Mouse (Mus musculus) intestine, postnatal 0 days (tissue): ENCODE data around the gene Pkdcc. TPM values are rescaled to one million over a fixed set of nuclear protein-coding genes. Genes with fewer than 3 reads are reported as not detected.

ENCODE experiments used
- ATAC-seq: fragments of 200-750 bp; cut with Nextera tagmentation; 2 replicates; pipeline ENCODE4 v1.8.0; 2017; ENCODE audit warnings: mild to moderate bottlenecking, moderate TSS enrichment, moderate library complexity
- H3K27ac ChIP-seq: fragments of 300-500 bp; sonication (generic); 2 replicates; pipeline ENCODE4 v1.5.1; 2014; ENCODE audit warnings: mild to moderate bottlenecking, low read depth, low read length, moderate library complexity
- H3K27me3 ChIP-seq: fragments of 300-500 bp; sonication (generic); replicated peaks from 2 replicates; pipeline ENCODE4 v1.6.1; 2014; ENCODE audit warnings: low read length, mixed read lengths; ENCODE audit not compliant: control insufficient read depth, insufficient read depth
- H3K36me3 ChIP-seq: fragments of 300-500 bp; sonication (generic); 2 replicates; pipeline ENCODE4 v1.6.1; 2014; ENCODE audit warnings: mild to moderate bottlenecking, moderate library complexity; ENCODE audit not compliant: control insufficient read depth, insufficient read depth
- H3K4me1 ChIP-seq: fragments of 300-500 bp; sonication (generic); replicated peaks from 2 replicates; pipeline ENCODE4 v1.6.1; 2014; ENCODE audit warnings: antibody characterized with exemption, low read length, mixed read lengths; ENCODE audit not compliant: control insufficient read depth, insufficient read depth
- H3K4me2 ChIP-seq: fragments of 300-500 bp; sonication (generic); replicated peaks from 2 replicates; pipeline ENCODE4 v1.6.1; 2014; ENCODE audit warnings: low read depth, mild to moderate bottlenecking, moderate library complexity
- H3K4me3 ChIP-seq: fragments of 300-500 bp; sonication (generic); 2 replicates; pipeline ENCODE4 v1.5.1; 2014; ENCODE audit warnings: low read depth, low read length
- H3K9ac ChIP-seq: fragments of 300-500 bp; sonication (generic); 2 replicates; pipeline ENCODE4 v1.6.1; 2014; ENCODE audit warnings: mild to moderate bottlenecking, low read depth, low read length
- H3K9me3 ChIP-seq: fragments of 300-500 bp; sonication (generic); 2 replicates; pipeline ENCODE4 v1.6.1; 2016; ENCODE audit warnings: mixed run types; ENCODE audit not compliant: control insufficient read depth
- CTCF ChIP-seq: sonication (generic); IDR thresholded peaks from 2 replicates; pipeline ENCODE4 v1.5.1; 2016; ENCODE audit warnings: low read depth, mild to moderate bottlenecking, control low read depth, antibody characterized with exemption, moderate library complexity
- WGBS: fragments of 180-500 bp; shearing (Covaris S2); extraction: QIAGEN DNeasy Blood & Tissue Kit; methylation state at CpG from one replicate; pipeline ENCODE4 v1.1.7; 2014; 5-methylcytosine and 5-hydroxymethylcytosine counted together
- polyA plus RNA-seq: library from polyadenylated mRNA; unstranded; fragments of >200 nt; fragmentation: Nextera tagmentation; extraction: Ambion mirVana; gene quantifications from 2 replicates; pipeline ENCODE4 v1.2.1, GENCODE M21; 2015

Pkdcc gene
- polyA plus RNA-seq, 1 experiment from 2014 or later = 15.8 TPM

DNA sequence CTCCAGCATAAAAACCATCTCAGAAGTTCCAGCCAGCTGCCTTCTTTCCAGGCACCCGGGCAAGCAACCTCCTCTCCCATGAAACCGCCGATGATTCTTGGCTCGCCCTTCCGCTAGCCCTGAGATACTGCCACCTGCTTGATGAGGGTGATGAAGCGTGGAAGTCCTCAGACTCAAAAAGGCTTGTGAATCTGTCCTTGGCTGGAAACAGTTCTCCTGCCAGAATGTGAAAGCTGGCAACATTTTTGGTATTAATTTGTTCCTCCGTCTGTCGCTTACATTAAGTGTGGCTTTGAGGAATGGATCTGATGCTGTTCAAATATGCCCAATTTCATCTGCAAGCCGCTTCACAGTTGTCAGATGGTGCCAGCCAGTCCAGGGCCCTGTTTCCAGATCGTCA lies 20.1 kb downstream of the Pkdcc start:
- Histone ChIP-seq H3K4me3 (no peak overlapping the region), H3K9ac (no peak overlapping the region), H3K36me3 (no peaks in the 10 kb centered on the region), H3K4me2 (no peak overlapping the region), H3K27ac (no peak overlapping the region), H3K27me3 (no peaks in the 10 kb centered on the region), H3K9me3 (no peaks in the 10 kb centered on the region), H3K4me1 (no peaks in the 10 kb centered on the region)
- no peak for TF ChIP-seq CTCF
- WGBS = 82% methylated on average over 10 of the region's 10 CpGs
- no peak for ATAC-seq

DNA sequence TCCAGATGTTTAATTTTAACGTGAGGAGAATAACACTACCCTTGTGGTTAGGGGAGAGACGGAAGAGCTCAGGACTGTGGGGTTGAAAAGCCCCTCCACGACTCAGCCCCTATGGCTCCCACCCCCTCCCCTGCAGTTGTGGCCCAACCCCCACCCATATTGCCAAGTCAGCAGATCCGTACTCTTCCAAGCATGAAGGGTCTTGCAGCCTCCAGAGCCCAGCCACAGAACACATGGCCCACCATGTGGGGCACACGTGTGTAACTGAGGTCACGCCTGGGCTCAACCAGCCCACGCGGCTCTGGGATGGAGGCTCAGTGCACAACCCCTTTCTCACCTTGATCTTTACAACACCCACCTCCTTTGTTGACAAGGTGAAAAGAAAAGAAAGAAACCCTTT lies 21.1 kb downstream of the Pkdcc start:
- H3K27me3 ChIP-seq = no peaks in the 10 kb centered on the region
- no peaks in the 10 kb centered on the region for H3K9me3 ChIP-seq
- ATAC-seq = no peak

DNA sequence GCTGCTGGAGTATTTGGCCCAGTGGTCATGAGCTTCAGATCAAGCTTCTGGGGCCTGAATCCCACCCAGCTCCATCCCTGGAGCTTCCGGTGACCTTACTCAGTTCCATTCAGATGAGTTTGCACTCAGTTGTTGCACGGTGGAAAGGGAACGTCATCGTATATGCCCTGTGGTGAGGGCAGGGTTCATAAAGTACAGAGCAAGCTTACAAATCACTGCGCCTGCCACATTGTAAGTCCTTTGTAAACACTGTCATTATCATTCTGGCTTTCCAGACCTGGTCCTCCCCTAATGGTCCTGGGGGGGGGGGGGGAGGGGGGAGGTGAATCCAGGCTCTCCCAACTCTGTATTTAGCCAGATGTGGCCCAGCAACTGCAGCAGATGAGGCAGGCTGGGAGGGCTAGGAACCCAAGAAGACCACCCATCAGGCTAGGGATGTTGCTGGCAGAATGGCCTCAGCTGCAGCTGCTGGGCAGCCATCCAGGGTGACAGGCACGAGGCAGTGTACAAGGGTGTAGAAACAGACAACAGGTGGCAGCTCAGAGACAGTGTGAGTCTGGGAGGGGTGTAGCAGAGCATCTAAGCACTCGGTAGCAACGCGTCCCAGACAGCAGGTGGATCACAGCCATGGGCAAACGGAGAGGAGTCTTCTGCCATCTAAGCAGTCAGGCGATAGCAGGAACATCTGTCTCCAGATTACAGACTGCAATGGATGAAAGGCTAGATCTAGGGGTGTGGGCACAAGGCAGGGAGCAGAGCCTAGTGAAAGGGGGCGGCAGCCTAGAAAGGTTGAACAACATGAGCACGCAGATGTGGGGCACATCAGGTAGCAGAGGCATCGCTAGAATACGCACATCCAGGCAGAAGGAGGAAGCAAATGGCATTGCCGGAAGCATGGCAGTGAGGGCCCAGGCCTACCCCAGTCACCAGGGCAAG lies 23.3 kb downstream of the Pkdcc start:
- Histone ChIP-seq H3K27me3 (no peaks in the 10 kb centered on the region), H3K4me2 (no peak overlapping the region), H3K4me1 (no peaks in the 10 kb centered on the region), H3K36me3 (no peaks in the 10 kb centered on the region), H3K9me3 (no peaks in the 10 kb centered on the region), H3K4me3 (no peak overlapping the region), H3K27ac (no peak overlapping the region), H3K9ac (no peak overlapping the region)
- WGBS = 46% methylated on average over 16 of the region's 16 CpGs
- no peak for TF ChIP-seq CTCF
- ATAC-seq = no peak

More for the DNA sequence above, 21.1 kb downstream of the Pkdcc start:
- no peak overlapping the region for H3K4me3 ChIP-seq
- H3K27ac ChIP-seq = no peak overlapping the region
- TF ChIP-seq CTCF = no peak
- WGBS = 70% methylated on average over 8 of the region's 8 CpGs
- H3K9ac ChIP-seq = no peak overlapping the region
- H3K4me1 ChIP-seq = no peaks in the 10 kb centered on the region
- no peaks in the 10 kb centered on the region for H3K36me3 ChIP-seq
- H3K4me2 ChIP-seq = no peak overlapping the region

DNA sequence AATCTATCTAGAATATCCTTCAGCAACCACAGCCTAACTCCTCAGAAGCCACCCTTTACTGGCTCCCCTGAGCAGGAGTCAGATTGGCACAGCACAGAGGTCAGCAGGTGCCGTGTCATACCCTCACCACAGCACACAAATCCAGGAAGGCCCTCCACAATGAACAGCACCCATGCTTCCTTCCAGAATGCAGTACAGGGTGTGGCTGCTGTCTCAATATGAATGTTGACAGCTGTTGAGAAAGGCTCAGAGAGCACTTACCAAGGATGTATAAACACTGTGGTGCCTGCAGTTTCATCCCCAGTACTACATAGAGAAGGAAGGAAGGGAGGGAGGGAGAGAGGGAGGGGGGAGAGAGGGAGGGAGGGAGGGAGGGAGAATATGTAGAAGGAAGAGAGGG lies 29.4 kb downstream of the Pkdcc start:
- H3K27me3 ChIP-seq = no peaks in the 10 kb centered on the region
- no peak overlapping the region for H3K4me3 ChIP-seq
- no peak overlapping the region for H3K9ac ChIP-seq
- no peaks in the 10 kb centered on the region for H3K4me1 ChIP-seq
- 25% methylated on average over 1 of the region's 1 CpGs for WGBS
- ATAC-seq = no peak
- no peak overlapping the region for H3K4me2 ChIP-seq
- no peak overlapping the region for H3K27ac ChIP-seq
- no peaks in the 10 kb centered on the region for H3K36me3 ChIP-seq
- H3K9me3 ChIP-seq = no peaks in the 10 kb centered on the region
- no peak for TF ChIP-seq CTCF

DNA sequence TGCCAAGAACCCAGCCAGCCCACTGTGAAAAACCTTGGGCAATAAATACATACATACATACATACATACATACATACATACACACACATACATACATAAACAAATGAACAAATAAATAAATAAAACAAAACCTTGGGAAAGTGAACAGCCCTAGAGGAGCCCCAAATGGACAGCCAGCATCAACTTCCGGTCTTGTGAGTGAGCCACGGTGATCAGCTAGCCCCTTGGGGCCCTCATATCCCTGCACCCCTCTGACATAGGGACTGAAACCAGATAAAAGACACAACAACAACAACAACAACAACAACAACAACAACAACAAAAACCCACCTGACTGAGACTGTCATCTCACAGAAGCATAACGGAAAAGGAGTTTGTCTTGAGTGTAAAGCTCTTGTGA lies 30.4 kb downstream of the Pkdcc start:
- Histone ChIP-seq H3K4me3 (no peak overlapping the region), H3K27me3 (no peaks in the 10 kb centered on the region), H3K4me1 (0 out of 2 replicates have a peak, but pooled peaks cover 3% of the 10 kb centered on the region), H3K9ac (no peak overlapping the region), H3K4me2 (no peak overlapping the region), H3K27ac (no peak overlapping the region), H3K36me3 (no peaks in the 10 kb centered on the region), H3K9me3 (no peaks in the 10 kb centered on the region)
- no peak for ATAC-seq
- no peak for TF ChIP-seq CTCF
- 68% methylated on average over 3 of the region's 3 CpGs for whole genome bisulfite sequencing

DNA sequence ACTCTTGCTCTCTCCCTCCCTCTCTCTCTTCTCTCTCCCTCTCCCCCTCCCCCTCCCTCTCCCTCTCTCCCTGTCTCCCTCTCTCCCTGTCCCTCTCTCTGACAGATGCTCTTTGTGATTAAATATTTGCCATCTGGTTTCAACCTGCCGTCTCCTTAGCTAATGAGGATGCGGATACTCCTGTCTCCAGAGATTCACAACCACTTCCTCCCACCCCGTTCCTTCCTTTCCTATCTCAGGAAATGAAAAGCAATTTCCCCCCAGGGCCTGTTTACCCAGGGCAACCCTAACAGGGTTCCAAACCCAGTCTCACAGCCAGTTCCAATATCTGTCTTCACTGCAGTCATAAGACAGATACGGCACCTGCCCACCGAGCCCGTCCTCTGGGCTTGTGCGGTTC lies 31.0 kb downstream of the Pkdcc start:
- ATAC-seq = no peak
- TF ChIP-seq CTCF = no peak
- WGBS = 64% methylated on average over 7 of the region's 7 CpGs

More for the DNA sequence above, 31.0 kb downstream of the Pkdcc start:
- Histone ChIP-seq H3K9ac (no peak overlapping the region), H3K27ac (no peak overlapping the region), H3K9me3 (no peaks in the 10 kb centered on the region), H3K4me3 (no peak overlapping the region), H3K36me3 (no peaks in the 10 kb centered on the region), H3K4me2 (no peak overlapping the region), H3K27me3 (no peaks in the 10 kb centered on the region), H3K4me1 (0 out of 2 replicates have a peak, but pooled peaks cover 4% of the 10 kb centered on the region)
